Mouse (Mus musculus) embryonic facial prominence, embryonic 14.5 days (tissue): Measurements from ENCODE around the gene Htr5a. TPM values are rescaled to one million over a fixed set of nuclear protein-coding genes. Genes with fewer than 3 reads are reported as not detected.

Source experiments
- ATAC-seq: fragments of 200-750 bp; cut with Nextera tagmentation; 2 replicates; pipeline ENCODE4 v1.8.0; 2017; ENCODE audit warnings: low read depth, moderate number of reproducible peaks, moderate TSS enrichment
- DNase-seq: peaks from one replicate; pipeline ENCODE4 v3.0.0-alpha.2; 2015; ENCODE audit warnings: low spot score
- H3K27ac ChIP-seq: fragments of 300-500 bp; sonication (generic); replicated peaks from 2 replicates; pipeline ENCODE4 v1.5.1; 2014; ENCODE audit warnings: low read depth, mild to moderate bottlenecking, low read length, moderate library complexity
- H3K27me3 ChIP-seq: fragments of 300-500 bp; sonication (generic); replicated peaks from 2 replicates; pipeline ENCODE4 v1.6.1; 2014; ENCODE audit warnings: low read length; ENCODE audit not compliant: control insufficient read depth, insufficient read depth
- H3K36me3 ChIP-seq: fragments of 300-500 bp; sonication (generic); 2 replicates; pipeline ENCODE4 v1.6.1; 2014; ENCODE audit warnings: low read length, mixed read lengths; ENCODE audit not compliant: control insufficient read depth, insufficient read depth
- H3K4me1 ChIP-seq: fragments of 300-500 bp; sonication (generic); 2 replicates; pipeline ENCODE4 v1.6.1; 2014; ENCODE audit warnings: antibody characterized with exemption, low read length; ENCODE audit not compliant: control insufficient read depth, insufficient read depth
- H3K4me2 ChIP-seq: fragments of 300-500 bp; sonication (generic); 2 replicates; pipeline ENCODE4 v1.6.1; 2014; ENCODE audit warnings: low read depth, mild to moderate bottlenecking, low read length, moderate library complexity, mixed read lengths
- H3K4me3 ChIP-seq: fragments of 300-500 bp; sonication (generic); 2 replicates; pipeline ENCODE4 v1.5.1; 2014; ENCODE audit warnings: low read depth, mild to moderate bottlenecking, low read length
- H3K9ac ChIP-seq: fragments of 300-500 bp; sonication (generic); 2 replicates; pipeline ENCODE4 v1.6.1; 2014; ENCODE audit warnings: low read depth, mild to moderate bottlenecking, low read length, moderate library complexity, mixed read lengths
- H3K9me3 ChIP-seq: fragments of 300-500 bp; sonication (generic); 2 replicates; pipeline ENCODE4 v1.6.1; 2016; ENCODE audit warnings: low read length; ENCODE audit not compliant: control insufficient read depth
- WGBS: fragments of 180-500 bp; shearing (Covaris S2); extraction: QIAGEN DNeasy Blood & Tissue Kit; methylation state at CpG from one replicate; pipeline ENCODE4 v1.1.7; 2014; 5-methylcytosine and 5-hydroxymethylcytosine counted together
- polyA plus RNA-seq: library from polyadenylated mRNA; unstranded; fragments of >200 nt; fragmentation: Nextera tagmentation; extraction: Ambion mirVana; gene quantifications from 2 replicates; pipeline ENCODE4 v1.2.1, GENCODE M21; 2014

Gene Htr5a
- polyA plus RNA-seq, 1 experiment from 2014 or later = 0.07 TPM

- no peaks in the 10 kb centered on the region for H3K27me3 ChIP-seq
- H3K36me3 ChIP-seq = no peaks in the 10 kb centered on the region
- no peak for DNase-seq
- no peak overlapping the region for H3K4me2 ChIP-seq
- no peak overlapping the region for H3K4me3 ChIP-seq
- no peaks in the 10 kb centered on the region for H3K4me1 ChIP-seq
- no peak overlapping the region for H3K9ac ChIP-seq
- ATAC-seq = no peak
- no peaks in the 10 kb centered on the region for H3K9me3 ChIP-seq
- H3K27ac ChIP-seq = no peak overlapping the region
- WGBS = 78% methylated on average over 4 of the region's 4 CpGs
These were observed 58.2 kb downstream of the Htr5a start for GRCm38 (mm10) chr5:27900186-27900585.

Other genes starting within 250 kb of the Htr5a start
- 32.6 and 35.6 TPM in 2 replicates for gene Paxip1, start 50.5 kb upstream of the Htr5a start, polyA plus RNA-seq
- gene Insig1, start 229.2 kb downstream of the Htr5a start, polyA plus RNA-seq = 47.9 and 58.7 TPM in 2 replicates